Mouse (Mus musculus) liver, embryonic 14.5 days (tissue): ENCODE measurements around the gene Gzf1.

Experiments used
- CTCF ChIP-seq: IDR thresholded peaks from 2 replicates; pipeline ENCODE4 v1.5.1; 2016; ENCODE audit warnings: antibody characterized with exemption, low read depth, control low read depth
- EP300 ChIP-seq: IDR thresholded peaks from 2 replicates; pipeline ENCODE4 v1.6.1; 2016; ENCODE audit warnings: antibody characterized with exemption, low read depth

DNA sequence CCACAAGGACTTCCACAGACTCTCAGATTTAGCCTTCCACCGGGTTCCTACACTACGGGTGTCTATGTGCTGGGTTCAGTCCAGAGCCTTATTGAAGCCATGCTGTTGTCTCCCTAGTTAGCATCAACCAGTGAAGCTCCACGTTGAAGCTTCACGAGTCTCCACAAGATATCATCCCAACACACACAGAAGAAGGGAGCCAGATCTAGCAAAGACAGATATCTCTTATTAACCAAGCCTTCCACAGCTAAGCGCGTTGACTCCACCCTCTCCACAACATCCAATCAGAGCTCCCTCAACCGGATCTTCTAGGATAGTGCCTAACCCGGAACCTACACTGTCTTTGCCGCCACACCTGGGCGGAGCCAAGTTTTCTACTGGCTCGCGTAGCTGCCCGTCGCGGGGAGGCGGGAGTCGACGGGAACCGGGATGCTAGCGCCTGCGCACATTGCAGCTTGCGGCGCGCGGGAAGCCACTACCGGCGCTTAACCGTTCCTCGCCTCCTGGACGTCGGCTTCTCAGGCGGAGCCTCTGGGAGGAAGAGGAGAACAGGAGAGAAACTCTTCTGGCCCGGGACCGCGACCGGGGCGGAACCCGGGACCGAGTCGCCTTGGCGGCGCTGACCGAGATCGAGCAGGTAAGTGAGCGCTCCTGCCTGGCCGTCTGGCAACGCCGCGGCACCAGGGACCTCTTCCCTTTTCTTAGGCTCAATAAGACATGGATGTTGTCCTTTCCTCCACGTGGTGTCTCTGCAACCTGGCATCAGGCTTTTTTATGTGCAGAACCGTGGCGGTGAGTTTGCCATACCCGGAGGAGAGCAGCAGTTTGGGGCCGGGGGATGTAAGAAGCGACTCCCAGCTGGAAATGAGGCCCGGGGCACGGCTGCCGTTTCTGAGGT is 8.4 kb upstream of the Gzf1 start, which contains the start of gene Nxt1:
- TF ChIP-seq CTCF, result no peak
- TF ChIP-seq EP300, result peak; percentile 61
